ENCODE assay signal across 8 mouse cellular contexts in the genomic region with DNA sequence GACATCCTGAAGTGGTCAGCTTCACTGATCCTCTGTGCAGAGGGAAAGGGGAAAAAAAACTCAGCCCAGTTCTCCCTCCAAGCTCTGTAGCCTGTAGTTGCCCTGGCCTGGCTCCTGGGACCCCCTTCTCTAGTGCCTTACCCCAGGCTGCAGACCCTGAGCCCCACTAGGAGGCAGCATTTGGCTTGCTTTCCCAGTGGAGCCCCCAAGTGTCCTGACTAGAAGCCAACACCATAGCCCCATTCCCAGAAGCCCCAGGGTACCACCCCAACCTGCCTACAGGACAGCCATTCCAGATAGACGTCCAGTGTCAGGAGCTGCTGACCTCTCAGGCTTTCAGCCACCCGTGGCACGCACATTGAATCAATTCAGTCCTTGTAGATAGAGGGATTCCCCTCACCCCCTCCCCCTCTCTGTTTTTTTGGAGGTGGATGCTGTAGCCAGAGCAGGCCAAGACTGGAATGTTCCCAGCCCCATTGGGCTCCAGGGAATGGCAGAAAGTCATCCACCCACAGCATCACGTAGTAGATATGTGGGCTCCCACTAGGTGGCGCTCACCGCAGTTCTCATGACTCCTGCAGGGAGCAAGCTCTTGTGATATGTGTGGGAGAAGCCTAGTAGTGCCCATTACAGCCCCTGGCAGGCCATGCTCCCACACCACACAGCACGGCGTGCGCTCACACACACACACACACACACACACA. TPM values are rescaled to one million over a fixed set of nuclear protein-coding genes. Genes with fewer than 3 reads are reported as not detected.
DNase-seq lines count a peak whose midpoint lies in the region; ATAC-seq and TF ChIP-seq lines count a peak whose summit lies in the region.

No protein-coding gene starts in this region.

- intact Hi-C loops in left cerebral cortex, postnatal 25 days (cut with DNase I), result loop anchor here (10.0 kb wide), 2 partner anchors 141 to 351 kb away; no protein-coding TSS in a partner anchor

- no peak overlapping the region for H3K4me3 ChIP-seq in heart, embryonic 10.5 days
- H3K4me3 ChIP-seq in intestine, postnatal 0 days (ENCODE audit: low read depth, low read length), result no peak overlapping the region
- H3K4me3 ChIP-seq in midbrain, embryonic 16.5 days (ENCODE audit: low read depth, low read length), result no peak overlapping the region

- no peak overlapping the region for H3K27ac ChIP-seq in heart, embryonic 10.5 days
- no peak overlapping the region for H3K27ac ChIP-seq in intestine, postnatal 0 days (ENCODE audit: low read depth, low read length)
- no peak overlapping the region for H3K27ac ChIP-seq in midbrain, embryonic 16.5 days (ENCODE audit: low read length)

- TF ChIP-seq CTCF in intestine, postnatal 0 days (IDR thresholded peaks at IDR 0.05; ENCODE audit: low read depth), result peak; percentile 79

- peaks cover 17% of the 10 kb centered on the region for H3K4me1 ChIP-seq in heart, embryonic 10.5 days
- H3K4me1 ChIP-seq in intestine, postnatal 0 days (replicated peaks; ENCODE audit: control insufficient read depth, insufficient read depth, low read length), result no peaks in the 10 kb centered on the region
- no peaks in the 10 kb centered on the region for H3K4me1 ChIP-seq in midbrain, embryonic 16.5 days (ENCODE audit: control insufficient read depth, insufficient read depth, low read length)

- H3K36me3 ChIP-seq in heart, embryonic 10.5 days, result peaks cover 71% of the 10 kb centered on the region
- peaks cover 57% of the 10 kb centered on the region for H3K36me3 ChIP-seq in intestine, postnatal 0 days (ENCODE audit: control insufficient read depth, insufficient read depth)
- H3K36me3 ChIP-seq in midbrain, embryonic 16.5 days (ENCODE audit: control insufficient read depth, insufficient read depth, low read length), result peaks cover 13% of the 10 kb centered on the region

- ATAC-seq in intestine, postnatal 0 days, result no peak
- ATAC-seq in midbrain, embryonic 16.5 days, result peak; percentile 50; the same call in 1 of the 2 replicates

- no peaks in the 10 kb centered on the region for H3K27me3 ChIP-seq in heart, embryonic 10.5 days (ENCODE audit: insufficient read depth, poor library complexity, severe bottlenecking)
- H3K27me3 ChIP-seq in intestine, postnatal 0 days (replicated peaks; ENCODE audit: control insufficient read depth, insufficient read depth, low read length), result no peaks in the 10 kb centered on the region
- H3K27me3 ChIP-seq in midbrain, embryonic 16.5 days (ENCODE audit: control insufficient read depth, insufficient read depth, low read depth, low read length), result no peaks in the 10 kb centered on the region

- peaks cover 4% of the 10 kb centered on the region; the same call in 1 of the 2 replicates for H3K9me3 ChIP-seq in heart, embryonic 10.5 days
- no peaks in the 10 kb centered on the region for H3K9me3 ChIP-seq in intestine, postnatal 0 days (ENCODE audit: control insufficient read depth)
- no peaks in the 10 kb centered on the region for H3K9me3 ChIP-seq in midbrain, embryonic 16.5 days (replicated peaks; ENCODE audit: control insufficient read depth, low read length, poor library complexity, severe bottlenecking)

- no peak overlapping the region for H3K9ac ChIP-seq in intestine, postnatal 0 days (ENCODE audit: low read depth, low read length)
- no peak overlapping the region for H3K9ac ChIP-seq in midbrain, embryonic 16.5 days (ENCODE audit: low read depth, low read length)

- 66% methylated on average over 9 of the region's 9 CpGs for WGBS in heart, embryonic 10.5 days
- WGBS in intestine, postnatal 0 days, result 70% methylated on average over 9 of the region's 9 CpGs
- WGBS in midbrain, embryonic 16.5 days, result 66% methylated on average over 9 of the region's 9 CpGs

- H3K4me2 ChIP-seq in intestine, postnatal 0 days (replicated peaks; ENCODE audit: low read depth), result no peak overlapping the region
- H3K4me2 ChIP-seq in midbrain, embryonic 16.5 days (ENCODE audit: low read length), result no peak overlapping the region

- peak; percentile 88 to 90 for DNase-seq in heart, adult 18-20 months
- DNase-seq in heart, embryonic 10.5 days (ENCODE audit: low spot score), result no peak
- DNase-seq in cerebellum, postnatal 36 days, result peak; percentile 90
- peak; percentile 82 to 88 for DNase-seq in frontal cortex, postnatal 36 days (ENCODE audit: low spot score in 2 of 2)
- peak; percentile 82 to 93 for DNase-seq in left cerebral cortex, postnatal 25 days (ENCODE audit: low spot score in 2 of 2)
- DNase-seq in spleen, postnatal 36 days (ENCODE audit: low spot score in 2 of 2), result peak; percentile 41 to 53

RNA-seq across cellular contexts. Expression of a gene that starts 28.8 kb away (rescaled TPM):
- total RNA-seq in heart, adult 18-20 months (2021), result 10 to 100 TPM; 38.1 to 45.7 TPM
- 29.0 and 35.3 TPM in 2 replicates for polyA plus RNA-seq in heart, embryonic 10.5 days (2016; fragmentation: Nextera tagmentation; extraction: Ambion mirVana)
- polyA plus RNA-seq in intestine, postnatal 0 days (2015; fragmentation: Nextera tagmentation; extraction: Ambion mirVana), result 11.9 and 12.5 TPM in 2 replicates
- 100 to 1,000 TPM; 164 to 178 TPM for total RNA-seq in left cerebral cortex, postnatal 25 days (2021)
- polyA plus RNA-seq in midbrain, embryonic 16.5 days (2015; fragmentation: Nextera tagmentation; extraction: Ambion mirVana), result 48.7 and 54.1 TPM in 2 replicates
